Mouse (Mus musculus) frontal cortex, postnatal 25 days (tissue): Measurements from ENCODE around the gene Ift122.
"Not testable (repeated sequence)": the region's sequence is repeated elsewhere in the genome, so short reads cannot be mapped to it uniquely, and the experiment has no call there.

Experiments used
- DNase-seq, 2 experiments: peaks; one replicate each; pipeline ENCODE4 v3.0.0; 2022; ENCODE audit warnings: low spot score in 2 of 2

Gene Ift122

GRCm38 (mm10) chr6:115846640-115847411 is 6.4 kb upstream of the Ift122 start:
- DNase-seq, result peak; percentile 41 to 47

GRCm38 (mm10) chr6:115848598-115849304 is 4.5 kb upstream of the Ift122 start:
- DNase-seq, result no peak

- DNase-seq, result no peak
Observed at GRCm38 (mm10) chr6:115852446-115853090, 702 bp upstream of the Ift122 start.

GRCm38 (mm10) chr6:115853985-115854384 is 715 bp downstream of the Ift122 start:
- DNase-seq, result no peak

- no peak for DNase-seq
Observed at GRCm38 (mm10) chr6:115854432-115854831, 1.2 kb downstream of the Ift122 start.

GRCm38 (mm10) chr6:115855733-115856360 is 2.6 kb downstream of the Ift122 start:
- DNase-seq, result no peak

- DNase-seq, result no peak
Observed at GRCm38 (mm10) chr6:115856361-115856745, 3.1 kb downstream of the Ift122 start.

- DNase-seq, result no peak
Observed at GRCm38 (mm10) chr6:115859258-115859657, 6.0 kb downstream of the Ift122 start.

GRCm38 (mm10) chr6:115860027-115860556 is 6.8 kb downstream of the Ift122 start:
- no peak for DNase-seq

GRCm38 (mm10) chr6:115863340-115863841 is 10.1 kb downstream of the Ift122 start:
- no peak for DNase-seq

- DNase-seq, result no peak
Observed at GRCm38 (mm10) chr6:115865246-115865645, 12.0 kb downstream of the Ift122 start.

GRCm38 (mm10) chr6:115867157-115867556 is 13.9 kb downstream of the Ift122 start:
- not testable (repeated sequence) for DNase-seq

GRCm38 (mm10) chr6:115871318-115871717 is 18.0 kb downstream of the Ift122 start:
- not testable (repeated sequence) for DNase-seq

- no peak for DNase-seq
Observed at GRCm38 (mm10) chr6:115877239-115877638, 24.0 kb downstream of the Ift122 start.

GRCm38 (mm10) chr6:115878694-115879093 is 25.4 kb downstream of the Ift122 start:
- no peak for DNase-seq

GRCm38 (mm10) chr6:115879736-115880135 is 26.5 kb downstream of the Ift122 start:
- no peak for DNase-seq

GRCm38 (mm10) chr6:115880751-115881150 is 27.5 kb downstream of the Ift122 start:
- DNase-seq, result no peak

- no peak for DNase-seq
Observed at GRCm38 (mm10) chr6:115884018-115884417, 30.7 kb downstream of the Ift122 start.

GRCm38 (mm10) chr6:115886894-115887293 is 33.6 kb downstream of the Ift122 start:
- DNase-seq, result no peak

GRCm38 (mm10) chr6:115888296-115888695 is 35.0 kb downstream of the Ift122 start:
- DNase-seq, result no peak

GRCm38 (mm10) chr6:115890601-115891000 is 37.3 kb downstream of the Ift122 start:
- DNase-seq, result no peak

GRCm38 (mm10) chr6:115891061-115891460 is 37.8 kb downstream of the Ift122 start:
- DNase-seq, result no peak
